Mouse (Mus musculus): ENCODE results near the gene Mov10. TPM values are rescaled to one million over a fixed set of nuclear protein-coding genes. Genes with fewer than 3 reads are reported as not detected.
"Not testable (repeated sequence)": the region's sequence is repeated elsewhere in the genome, so short reads cannot be mapped to it uniquely, and the experiment has no call there.

Gene Mov10
- polyA plus RNA-seq, 1 experiment from 2014 or later, result 74.9 TPM

DNA sequence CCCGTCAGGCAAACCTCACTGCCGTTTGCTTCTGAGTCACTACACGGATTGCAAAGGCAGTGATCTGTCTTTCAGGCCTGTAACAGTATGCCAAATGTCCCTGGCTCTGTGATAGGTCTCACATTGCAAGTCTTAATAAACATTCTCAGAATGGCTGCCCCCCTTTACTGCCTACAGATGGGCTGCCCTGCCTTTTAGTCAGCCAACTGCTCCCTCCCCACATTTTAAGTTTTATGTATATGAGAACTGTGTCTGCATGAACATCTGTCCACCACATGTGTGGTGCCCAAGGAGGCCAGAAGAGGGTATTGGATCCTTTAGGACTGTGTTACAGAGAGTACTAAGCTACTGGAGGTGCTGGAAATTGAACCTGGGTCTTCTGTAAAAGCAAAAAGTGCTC is 47.4 kb downstream of the Mov10 start:
- H3K36me3 ChIP-seq, result no peaks in the 10 kb centered on the region
- no peak overlapping the region for H3K9ac ChIP-seq
- H3K27me3 ChIP-seq, result peaks cover 4% of the 10 kb centered on the region
- peaks cover 36% of the 10 kb centered on the region for H3K4me1 ChIP-seq
- no peak overlapping the region for H3K4me2 ChIP-seq (replicated peaks)
- H3K4me3 ChIP-seq, result no peak overlapping the region
- ATAC-seq (ENCODE audit: low FRiP score, low read depth), result peak; percentile 68; the same call in 1 of the 2 replicates
- H3K27ac ChIP-seq, result peak overlapping the region; percentile 52
- WGBS, result 19% methylated on average over 3 of the region's 3 CpGs
- H3K9me3 ChIP-seq, result no peaks in the 10 kb centered on the region

DNA sequence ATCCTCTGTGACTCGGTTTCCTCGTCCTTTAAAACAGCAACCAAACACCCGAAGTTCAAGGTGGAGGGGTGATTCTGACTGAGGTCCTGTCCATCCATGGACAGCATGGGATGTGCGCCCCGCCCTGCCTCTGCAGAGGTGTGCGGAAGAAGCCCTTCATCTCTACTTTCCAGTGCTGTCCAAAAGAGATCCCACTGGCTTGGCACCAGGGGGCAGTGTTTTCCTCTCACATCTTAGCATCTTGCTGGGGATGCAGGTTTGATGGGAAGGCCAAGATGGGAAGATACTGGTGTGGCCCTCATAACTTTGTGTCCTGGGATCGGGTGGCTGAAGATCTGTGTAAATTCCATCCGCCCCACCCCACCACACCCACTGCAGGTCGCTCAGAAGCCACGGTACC is 48.3 kb downstream of the Mov10 start:
- H3K27me3 ChIP-seq, result no peaks in the 10 kb centered on the region
- no peak overlapping the region for H3K9ac ChIP-seq
- no peak for ATAC-seq (ENCODE audit: low FRiP score, low read depth)
- no peak overlapping the region for H3K27ac ChIP-seq
- no peak overlapping the region for H3K4me2 ChIP-seq (replicated peaks)
- no peaks in the 10 kb centered on the region for H3K9me3 ChIP-seq
- H3K4me3 ChIP-seq, result no peak overlapping the region
- 59% methylated on average over 10 of the region's 10 CpGs for whole genome bisulfite sequencing
- H3K4me1 ChIP-seq, result peaks cover 36% of the 10 kb centered on the region
- no peaks in the 10 kb centered on the region for H3K36me3 ChIP-seq

GRCm38 (mm10) chr3:104769135-104769534 is 49.2 kb downstream of the Mov10 start:
- no peak overlapping the region for H3K4me3 ChIP-seq
- WGBS, result 58% methylated on average over 3 of the region's 3 CpGs
- ATAC-seq (ENCODE audit: low FRiP score, low read depth), result no peak
- H3K9ac ChIP-seq, result no peak overlapping the region
- H3K27me3 ChIP-seq, result no peaks in the 10 kb centered on the region
- no peak overlapping the region for H3K27ac ChIP-seq
- H3K36me3 ChIP-seq, result no peaks in the 10 kb centered on the region
- no peak overlapping the region for H3K4me2 ChIP-seq (replicated peaks)
- H3K9me3 ChIP-seq, result no peaks in the 10 kb centered on the region
- H3K4me1 ChIP-seq, result peaks cover 36% of the 10 kb centered on the region

DNA sequence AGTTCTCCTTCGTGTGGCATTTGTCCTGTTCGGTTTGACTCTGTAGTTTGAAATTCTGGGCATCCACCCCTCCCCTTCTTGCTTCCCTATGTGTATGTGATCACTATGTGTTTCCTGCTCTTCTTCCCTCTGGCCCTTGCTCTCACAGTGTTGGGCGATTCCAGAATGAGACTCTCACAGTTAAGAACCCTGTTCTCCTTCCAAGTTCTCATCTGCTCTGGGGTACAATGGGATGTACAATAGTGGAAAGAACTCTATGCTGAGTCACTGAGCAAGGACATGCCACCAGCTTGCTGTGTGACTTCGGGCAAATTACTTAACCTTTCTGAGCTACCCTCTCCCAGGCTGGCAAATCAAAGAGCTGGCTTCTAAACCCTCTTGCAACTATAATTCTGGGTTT is 50.6 kb downstream of the Mov10 start:
- Histone ChIP-seq H3K36me3 (no peaks in the 10 kb centered on the region), H3K4me2 (replicated peaks) (no peak overlapping the region), H3K4me1 (peaks cover 25% of the 10 kb centered on the region), H3K27me3 (no peaks in the 10 kb centered on the region; the same call in 1 of the 2 replicates), H3K4me3 (no peak overlapping the region), H3K9ac (no peak overlapping the region), H3K9me3 (no peaks in the 10 kb centered on the region), H3K27ac (no peak overlapping the region)
- 76% methylated on average over 4 of the region's 4 CpGs for WGBS
- ATAC-seq (ENCODE audit: low FRiP score, low read depth), result no peak

- Histone ChIP-seq H3K9ac (no peak overlapping the region), H3K36me3 (no peaks in the 10 kb centered on the region), H3K27me3 (peaks cover under 1% of the 10 kb centered on the region; the same call in 1 of the 2 replicates), H3K4me1 (peaks cover 21% of the 10 kb centered on the region), H3K9me3 (no peaks in the 10 kb centered on the region), H3K27ac (no peak overlapping the region), H3K4me3 (no peak overlapping the region), H3K4me2 (replicated peaks) (no peak overlapping the region)
- ATAC-seq (ENCODE audit: low FRiP score, low read depth), result no peak
- 66% methylated on average over 2 of the region's 2 CpGs for WGBS
Measured at GRCm38 (mm10) chr3:104767141-104767540, 51.2 kb downstream of the Mov10 start.

DNA sequence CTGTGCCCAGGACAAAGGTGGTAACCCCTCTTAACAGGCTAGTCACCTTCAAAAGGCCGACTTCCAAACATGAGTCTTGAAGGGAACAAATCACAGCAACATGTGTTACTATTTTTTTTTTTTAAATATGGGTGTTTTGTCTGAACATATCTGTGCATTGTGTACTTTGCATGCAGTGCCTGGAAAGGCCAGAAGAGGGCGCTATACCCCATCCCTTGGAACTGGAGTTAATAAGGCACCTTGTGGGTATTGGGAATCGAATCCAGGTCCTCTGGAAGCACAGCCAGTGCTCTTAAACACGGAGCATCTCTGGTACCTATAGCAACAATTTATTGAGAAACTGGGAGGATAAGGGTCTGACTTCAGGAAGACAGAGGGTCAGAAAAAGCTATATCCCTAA is 53.3 kb downstream of the Mov10 start:
- no peaks in the 10 kb centered on the region for H3K9me3 ChIP-seq
- H3K4me1 ChIP-seq, result peaks cover under 1% of the 10 kb centered on the region; the same call in 1 of the 2 replicates
- H3K4me2 ChIP-seq (replicated peaks), result no peak overlapping the region
- peaks cover 13% of the 10 kb centered on the region for H3K27me3 ChIP-seq
- WGBS, result 24% methylated on average over 4 of the region's 4 CpGs
- H3K4me3 ChIP-seq, result no peak overlapping the region
- no peak overlapping the region for H3K9ac ChIP-seq
- H3K36me3 ChIP-seq, result no peaks in the 10 kb centered on the region
- no peak overlapping the region for H3K27ac ChIP-seq
- ATAC-seq (ENCODE audit: low FRiP score, low read depth), result no peak

- not testable (repeated sequence) for H3K4me3 ChIP-seq; H3K9me3 ChIP-seq; H3K4me1 ChIP-seq; H3K27ac ChIP-seq; H3K9ac ChIP-seq; ATAC-seq (ENCODE audit: low FRiP score, low read depth); H3K4me2 ChIP-seq (replicated peaks); H3K36me3 ChIP-seq
- 29% methylated on average over 20 of the region's 20 CpGs for WGBS
- H3K27me3 ChIP-seq, result peaks cover 22% of the 10 kb centered on the region
Measured at GRCm38 (mm10) chr3:104762103-104762863, 56.1 kb downstream of the Mov10 start.

DNA sequence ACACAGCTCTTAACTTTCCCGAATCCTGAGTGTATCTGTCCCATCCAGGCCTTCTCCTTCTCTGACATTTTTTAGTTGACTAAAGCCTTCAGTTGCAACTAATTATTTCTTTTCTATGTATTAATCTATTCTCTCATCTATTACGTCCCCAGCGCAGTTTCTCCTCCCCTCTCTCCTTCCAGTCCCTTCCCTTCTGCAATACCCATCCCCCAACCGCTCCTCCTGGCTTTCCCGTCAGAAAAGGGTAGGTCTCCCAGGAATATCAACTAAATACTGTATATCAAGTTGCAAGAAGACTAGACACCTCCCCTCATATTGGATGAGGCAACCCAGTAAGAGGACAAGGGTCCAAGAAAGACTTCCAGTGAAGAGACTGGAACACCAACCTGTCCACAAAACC is 59.5 kb downstream of the Mov10 start:
- Histone ChIP-seq H3K9ac (peak overlapping the region; percentile 62), H3K4me3 (peak overlapping the region; percentile 42), H3K9me3 (no peaks in the 10 kb centered on the region), H3K36me3 (no peaks in the 10 kb centered on the region), H3K4me1 (peaks cover 4% of the 10 kb centered on the region; the same call in 1 of the 2 replicates), H3K4me2 (replicated peaks) (peak overlapping the region; percentile 67), H3K27me3 (peaks cover 22% of the 10 kb centered on the region), H3K27ac (no peak overlapping the region)
- 8% methylated on average over 5 of the region's 5 CpGs for WGBS
- no peak for ATAC-seq (ENCODE audit: low FRiP score, low read depth)

- H3K27me3 ChIP-seq, result peaks cover 25% of the 10 kb centered on the region
Measured at GRCm38 (mm10) chr3:104758406-104758805, 60.0 kb downstream of the Mov10 start.

GRCm38 (mm10) chr3:104752845-104753244 is 65.5 kb downstream of the Mov10 start:
- not testable (repeated sequence) for H3K4me3 ChIP-seq; H3K27ac ChIP-seq; H3K9me3 ChIP-seq; H3K36me3 ChIP-seq; H3K4me1 ChIP-seq; ATAC-seq (ENCODE audit: low FRiP score, low read depth); H3K27me3 ChIP-seq; H3K9ac ChIP-seq
- WGBS, result 17% methylated on average over 22 of the region's 25 CpGs
- H3K4me2 ChIP-seq (replicated peaks), result peak overlapping the region; percentile 37; the same call in 1 of the 2 replicates

More at GRCm38 (mm10) chr3:104758406-104758805, 60.0 kb downstream of the Mov10 start:
- Histone ChIP-seq H3K4me3 (peak overlapping the region; percentile 42), H3K9ac (peak overlapping the region; percentile 62), H3K9me3 (no peaks in the 10 kb centered on the region), H3K36me3 (no peaks in the 10 kb centered on the region), H3K4me1 (peaks cover 4% of the 10 kb centered on the region; the same call in 1 of the 2 replicates), H3K4me2 (replicated peaks) (peak overlapping the region; percentile 67), H3K27ac (no peak overlapping the region)
- ATAC-seq (ENCODE audit: low FRiP score, low read depth), result peak; percentile 85
- 2% methylated on average over 27 of the region's 27 CpGs for WGBS

Data from limb, embryonic 13.5 days (tissue).